Mouse (Mus musculus) hematopoietic multipotent progenitor cell, adult 10-12 weeks (in vitro differentiated cells): ENCODE measurements around the gene Clip1. TPM values are rescaled to one million over a fixed set of nuclear protein-coding genes. Genes with fewer than 3 reads are reported as not detected.

Experiments
- polyA plus RNA-seq: library from polyadenylated mRNA; stranded (reverse); fragments of >175 nt; gene quantifications from 2 replicates; pipeline ENCODE4 v1.2.3, GENCODE M21; 2012; ENCODE audit warnings: low replicate concordance

Clip1 gene
- polyA plus RNA-seq: 16.2 and 23.8 TPM in 2 replicates

GRCm38 (mm10) chr5:123684221-123685144 is at the start of gene Clip1:
Gene Clip1, minus strand, starts transcription at chr5:123684618.

DNA sequence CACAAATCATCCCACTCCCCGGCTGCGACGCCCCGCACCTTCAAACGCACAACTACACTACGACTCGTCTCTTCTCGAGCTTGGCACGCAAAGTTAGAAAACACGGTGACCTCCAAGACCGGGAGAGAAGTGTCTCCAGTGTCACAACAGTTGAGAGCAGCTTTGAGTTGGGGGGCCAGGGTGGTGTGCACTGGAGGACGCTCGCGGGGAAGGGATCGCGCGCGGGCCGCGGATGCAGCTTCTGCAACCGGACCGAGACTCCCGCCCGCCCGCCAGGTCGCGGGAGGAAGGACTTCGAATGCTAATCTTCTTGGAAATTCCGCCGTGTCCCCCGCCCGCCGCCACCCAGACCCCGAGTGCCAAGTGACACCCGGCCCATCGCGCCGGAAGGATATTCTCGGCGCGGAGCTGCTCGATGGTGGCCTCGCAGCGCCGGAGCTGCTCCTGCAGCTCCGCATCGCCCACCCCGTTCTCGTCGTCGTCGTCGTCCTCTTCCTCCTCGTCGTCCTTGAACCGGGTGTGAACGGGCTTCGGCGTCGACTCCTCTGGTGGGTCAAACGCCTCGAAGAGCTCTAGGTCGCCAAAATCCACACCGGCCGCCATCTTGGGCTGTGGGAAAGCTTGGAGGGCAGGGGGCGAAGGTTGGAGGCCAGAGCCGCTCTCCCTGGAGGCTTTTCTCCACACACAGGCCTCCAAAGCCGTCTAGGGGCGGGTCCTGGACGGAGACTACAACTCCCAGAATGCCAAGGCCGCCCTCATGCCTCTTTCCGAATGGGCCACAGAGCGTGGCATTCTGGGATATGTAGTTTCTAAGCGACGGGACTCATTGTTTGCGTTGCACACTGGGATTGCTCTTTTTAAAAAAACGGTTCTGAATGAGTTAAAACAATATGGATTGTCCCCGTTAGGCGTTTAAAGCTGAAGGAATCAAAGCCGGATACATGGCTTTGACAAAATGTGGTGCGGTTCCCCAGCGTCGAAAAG is 36.2 kb upstream of the Clip1 start, which contains the start of gene Zcchc8:
TSS of gene Zcchc8 (minus strand) at position 773 of the 984 bp plus-strand sequence.

DNA sequence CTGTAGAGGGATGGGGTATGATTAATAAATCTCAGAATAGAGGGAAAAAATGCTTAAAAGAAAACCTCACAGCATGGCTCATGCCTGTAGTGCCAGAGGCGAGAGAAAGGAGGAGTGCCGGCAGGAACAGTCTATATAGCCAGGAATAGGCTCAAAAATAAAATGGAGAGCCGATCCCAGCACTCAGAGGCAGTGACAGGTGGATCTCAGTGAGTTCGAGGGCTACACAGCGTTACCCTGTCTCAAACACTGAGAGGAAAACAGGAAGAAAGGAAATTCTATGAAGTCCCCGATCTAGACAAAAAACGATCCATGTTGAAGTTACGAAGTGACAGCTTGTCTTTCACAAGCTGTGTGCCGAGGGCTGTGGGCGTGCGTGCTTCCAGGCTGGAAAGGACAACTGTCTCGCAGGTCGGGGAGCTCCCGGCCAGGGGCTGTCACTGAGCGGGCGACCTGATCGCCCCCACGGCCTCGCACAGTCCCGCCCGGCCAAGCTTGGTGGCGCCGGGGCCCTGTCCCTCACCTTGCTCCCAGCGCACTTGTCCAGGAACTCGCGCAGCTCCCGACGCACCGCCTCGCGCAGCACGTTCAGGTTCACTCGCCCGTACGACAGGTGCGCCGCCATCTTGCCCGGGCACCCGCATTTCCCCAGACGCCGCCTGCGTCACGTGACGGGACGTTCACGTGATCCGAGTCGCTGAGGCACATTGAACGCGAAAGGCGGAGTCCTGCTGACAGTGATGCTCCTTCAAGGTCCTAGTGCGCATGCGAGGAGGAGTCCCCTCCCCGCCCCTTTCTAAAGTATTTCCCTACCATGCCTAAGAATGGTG is 111.8 kb downstream of the Clip1 start, which contains the start of gene Vps33a:
TSS of gene Vps33a (minus strand) at position 682 of the 830 bp plus-strand sequence.

Other genes with a start within 250 kb of the Clip1 start
- not detected in 2 replicates for gene Lrrc43, start 195.3 kb downstream of the Clip1 start, polyA plus RNA-seq
- gene Il31, start 195.1 kb downstream of the Clip1 start, polyA plus RNA-seq: not detected in 2 replicates
- not detected in 2 replicates for gene B3gnt4, start 174.2 kb downstream of the Clip1 start, polyA plus RNA-seq
- 3.1 and 9.1 TPM in 2 replicates for gene Diablo, start 160.4 kb downstream of the Clip1 start, polyA plus RNA-seq
- gene Gm49027, start 159.1 kb downstream of the Clip1 start, polyA plus RNA-seq: 0.56 and 0.85 TPM in 2 replicates
- 5.2 and 14.4 TPM in 2 replicates for gene Vps33a, start 111.6 kb downstream of the Clip1 start, polyA plus RNA-seq
- 47.8 and 53.4 TPM in 2 replicates for gene Zcchc8, start 36.5 kb upstream of the Clip1 start, polyA plus RNA-seq
- 5.0 and 35.3 TPM in 2 replicates for gene Rsrc2, start 64.8 kb upstream of the Clip1 start, polyA plus RNA-seq
- 0.11 and 0.75 TPM in 2 replicates for gene Kntc1, start 65.1 kb upstream of the Clip1 start, polyA plus RNA-seq
- gene Hcar2, start 180.9 kb upstream of the Clip1 start, polyA plus RNA-seq: 0.83 and 2.8 TPM in 2 replicates
- gene Hcar1, start 195.4 kb upstream of the Clip1 start, polyA plus RNA-seq: 0.04 TPM in 1 of 2 replicates, not detected in the other
- gene Denr, start 222.6 kb upstream of the Clip1 start, polyA plus RNA-seq: 53.6 and 56.4 TPM in 2 replicates
- not detected in 2 replicates for gene Gm43518, start 242.8 kb upstream of the Clip1 start, polyA plus RNA-seq
- gene Ccdc62, start 246.1 kb upstream of the Clip1 start, polyA plus RNA-seq: 5.2 and 9.3 TPM in 2 replicates